Mouse (Mus musculus) testis, adult 2 months (tissue): Measurements from ENCODE around the gene Ghr.

ENCODE experiments used
- CTCF ChIP-seq: fragments of 200-500 bp; IDR thresholded peaks from 2 replicates; pipeline ENCODE4 v1.5.1; 2012; ENCODE audit warnings: low read depth, mild to moderate bottlenecking, inconsistent platforms, low read length, moderate library complexity; ENCODE audit not compliant: control insufficient read depth, insufficient read depth, insufficient replicate concordance
- POLR2A ChIP-seq: fragments of 200-500 bp; IDR thresholded peaks from 2 replicates; pipeline ENCODE4 v1.6.1; 2012; ENCODE audit warnings: low read depth, mild to moderate bottlenecking, inconsistent platforms, low read length, moderate library complexity; ENCODE audit not compliant: control insufficient read depth

GRCm38 (mm10) chr15:3501683-3502082 lies 81.6 kb downstream of the Ghr start:
- TF ChIP-seq POLR2A: no peak
- no peak for TF ChIP-seq CTCF
